Mouse (Mus musculus): ENCODE results near the gene Olfr1367.
"Not testable (repeated sequence)": the region's sequence is repeated elsewhere in the genome, so short reads cannot be mapped to it uniquely, and the experiment has no call there.

Olfr1367 gene

GRCm38 (mm10) chr13:21396048-21396447 lies 49.3 kb downstream of the Olfr1367 start:
- not testable (repeated sequence) for DNase-seq (ENCODE audit: low spot score in 2 of 2)

DNA sequence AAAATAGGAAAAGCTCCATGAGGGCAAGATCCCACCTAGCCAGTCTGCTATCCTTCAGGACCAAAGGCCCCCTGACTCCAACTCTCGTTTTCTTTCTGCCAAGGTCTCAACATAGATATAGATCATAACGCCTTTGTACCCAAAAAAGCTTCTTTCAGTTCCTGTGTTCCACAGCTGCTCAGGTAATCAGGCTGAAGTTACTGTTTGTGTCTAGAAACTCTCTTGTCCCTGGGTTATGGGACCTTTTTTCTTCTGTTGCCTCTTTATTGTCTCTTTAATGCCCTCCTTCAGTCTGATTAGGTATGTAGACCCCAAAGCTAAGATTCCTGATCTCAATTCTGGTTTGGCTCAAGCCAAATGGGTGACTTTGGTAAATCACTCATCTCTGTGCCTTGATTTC lies 50.8 kb downstream of the Olfr1367 start:
- no peak for DNase-seq (ENCODE audit: low spot score in 2 of 2)
